Mouse (Mus musculus) inflammation-experienced regulatory T-cells, adult 6 months (primary cell): ENCODE results near the gene Cdadc1. TPM values are rescaled to one million over a fixed set of nuclear protein-coding genes. Genes with fewer than 3 reads are reported as not detected.

Experiments used
- ATAC-seq: one replicate; pipeline ENCODE4 v1.8.0; 2017
- polyA plus RNA-seq, 3 experiments: library from polyadenylated mRNA; unstranded; fragments of 100-300 nt; shearing (Covaris generic); gene quantifications; one replicate each; pipeline ENCODE4 v1.2.1; 2017

Gene Cdadc1
- polyA plus RNA-seq, 3 experiments from 2014 or later, result 33.3 to 56.1 (median 37.0) TPM

GRCm38 (mm10) chr14:59543158-59543826 lies 54.5 kb downstream of the Cdadc1 start:
- ATAC-seq, result no peak

- no peak for ATAC-seq
Observed at GRCm38 (mm10) chr14:59540761-59541160, 57.0 kb downstream of the Cdadc1 start.

- ATAC-seq, result no peak
Observed at GRCm38 (mm10) chr14:59540230-59540629, 57.5 kb downstream of the Cdadc1 start.

GRCm38 (mm10) chr14:59537829-59538432 lies 59.8 kb downstream of the Cdadc1 start:
- ATAC-seq, result no peak

GRCm38 (mm10) chr14:59533908-59534307 lies 63.9 kb downstream of the Cdadc1 start:
- no peak for ATAC-seq

- no peak for ATAC-seq
Observed at GRCm38 (mm10) chr14:59532986-59533385, 64.8 kb downstream of the Cdadc1 start.

- no peak for ATAC-seq
Observed at GRCm38 (mm10) chr14:59530801-59531200, 67.0 kb downstream of the Cdadc1 start.

GRCm38 (mm10) chr14:59525843-59526242 lies 71.9 kb downstream of the Cdadc1 start:
- ATAC-seq, result no peak

- no peak for ATAC-seq
Observed at GRCm38 (mm10) chr14:59513922-59514444, 83.8 kb downstream of the Cdadc1 start.

Other genes with a start within 250 kb of the Cdadc1 start
- 10 to 100 TPM; 10.2 to 14.7 (median 13.5) TPM for gene Phf11d, start 232.5 kb downstream of the Cdadc1 start, polyA plus RNA-seq
- gene Phf11c, start 202.6 kb downstream of the Cdadc1 start, polyA plus RNA-seq, result 10 to 100 TPM; 19.5 to 21.5 (median 19.9) TPM
- gene Setdb2, start 157.1 kb downstream of the Cdadc1 start, polyA plus RNA-seq, result 10 to 100 TPM; 11.1 to 23.4 (median 22.1) TPM
- 10 to 100 TPM; 72.5 to 90.9 (median 88.9) TPM for gene Cab39l, start 157.0 kb downstream of the Cdadc1 start, polyA plus RNA-seq
- not detected for gene Shisa2, start 27.3 kb upstream of the Cdadc1 start, polyA plus RNA-seq